Mouse (Mus musculus) heart, embryonic 12.5 days (tissue): ENCODE measurements around the gene Olfr653. TPM values are rescaled to one million over a fixed set of nuclear protein-coding genes. Genes with fewer than 3 reads are reported as not detected.

Source experiments
- ATAC-seq: fragments of 200-750 bp; cut with Nextera tagmentation; 2 replicates; pipeline ENCODE4 v1.8.0; 2017; ENCODE audit warnings: moderate TSS enrichment, moderate library complexity; ENCODE audit not compliant: insufficient number of reproducible peaks, low FRiP score
- H3K27ac ChIP-seq: fragments of 300-500 bp; sonication (generic); 2 replicates; pipeline ENCODE4 v1.5.1; 2016; ENCODE audit warnings: mild to moderate bottlenecking, moderate library complexity; ENCODE audit not compliant: poor library complexity, severe bottlenecking
- H3K27me3 ChIP-seq: fragments of 300-500 bp; sonication (generic); replicated peaks from 2 replicates; pipeline ENCODE4 v1.6.1; 2016; ENCODE audit warnings: mild to moderate bottlenecking, moderate library complexity
- H3K36me3 ChIP-seq: fragments of 300-500 bp; sonication (generic); 2 replicates; pipeline ENCODE4 v1.6.1; 2016; ENCODE audit warnings: mild to moderate bottlenecking, moderate library complexity
- H3K4me1 ChIP-seq: fragments of 300-500 bp; sonication (generic); replicated peaks from 2 replicates; pipeline ENCODE4 v1.6.1; 2016; ENCODE audit warnings: mild to moderate bottlenecking
- H3K4me2 ChIP-seq: fragments of 300-500 bp; sonication (generic); 2 replicates; pipeline ENCODE4 v1.6.1; 2016; ENCODE audit warnings: mild to moderate bottlenecking, moderate library complexity
- H3K4me3 ChIP-seq: fragments of 300-500 bp; sonication (generic); 2 replicates; pipeline ENCODE4 v1.5.1; 2016; ENCODE audit warnings: mild to moderate bottlenecking
- H3K9ac ChIP-seq: fragments of 300-500 bp; sonication (generic); 2 replicates; pipeline ENCODE4 v1.6.1; 2016; ENCODE audit warnings: mild to moderate bottlenecking, moderate library complexity
- H3K9me3 ChIP-seq: fragments of 300-500 bp; sonication (generic); replicated peaks from 2 replicates; pipeline ENCODE4 v1.6.1; 2016; ENCODE audit warnings: mild to moderate bottlenecking, moderate library complexity
- WGBS: fragments of 180-500 bp; shearing (Covaris S2); methylation state at CpG from one replicate; pipeline ENCODE4 v1.1.7; 2016; 5-methylcytosine and 5-hydroxymethylcytosine counted together
- polyA plus RNA-seq: library from polyadenylated mRNA; unstranded; fragments of >200 nt; fragmentation: Nextera tagmentation; extraction: Ambion mirVana; gene quantifications from 2 replicates; pipeline ENCODE4 v1.2.1, GENCODE M21; 2016

The Olfr653 gene
- not detected in 2 replicates for polyA plus RNA-seq

DNA sequence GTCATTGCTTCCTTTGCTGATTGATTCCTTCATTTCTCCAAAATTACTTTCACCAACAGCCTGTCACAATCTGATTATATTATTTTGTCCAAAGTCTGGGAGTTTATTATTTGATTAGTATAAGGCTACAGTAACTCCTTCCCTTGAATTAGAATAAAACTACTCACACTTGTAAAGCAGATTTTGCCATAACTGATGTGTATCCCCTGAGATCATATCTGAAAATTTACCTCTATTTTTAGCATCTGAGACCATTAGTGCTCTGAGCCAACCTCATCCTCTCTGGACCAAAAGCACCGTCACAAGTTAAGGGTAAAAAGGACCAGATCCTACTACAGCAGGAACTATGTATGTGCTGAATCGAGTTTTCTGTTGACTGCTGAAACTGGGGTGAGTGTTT lies at the start of gene Olfr653:
Gene Olfr653, plus strand, starts transcription at position 301 of the 400 bp plus-strand sequence.
- Histone ChIP-seq H3K4me1 (no peaks in the 10 kb centered on the region), H3K4me3 (no peak within 1 kb of the TSS), H3K27me3 (no peaks in the 10 kb centered on the region), H3K36me3 (no peaks in the 10 kb centered on the region), H3K9me3 (no peaks in the 10 kb centered on the region), H3K27ac (no peak within 1 kb of the TSS), H3K4me2 (no peak within 1 kb of the TSS), H3K9ac (no peak within 1 kb of the TSS)
- WGBS: 44% methylated on average over 2 of the region's 2 CpGs
- no peak for ATAC-seq

DNA sequence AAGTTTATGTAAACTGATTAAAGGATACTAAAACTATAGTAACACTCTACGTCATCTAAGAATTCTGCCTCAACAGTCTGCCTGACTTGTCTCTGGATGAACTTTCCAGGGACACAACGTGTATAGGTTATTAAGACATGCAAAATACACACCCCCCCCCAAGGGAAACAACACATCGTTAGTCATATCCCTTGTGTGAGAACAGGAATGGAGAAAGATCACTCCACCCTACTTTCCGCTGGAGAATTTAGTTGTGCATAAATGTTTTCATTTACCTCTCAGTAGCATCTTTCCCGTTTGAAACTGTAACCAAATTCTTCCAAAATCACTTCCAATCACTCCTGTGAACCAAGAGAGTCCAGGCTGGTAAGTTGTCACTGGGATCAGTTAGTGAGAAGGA lies 27.3 kb upstream of the Olfr653 start, which contains the start of gene Olfr651:
Gene Olfr651, plus strand, starts transcription at position 301 of the 400 bp plus-strand sequence.
- 69% methylated on average over 5 of the region's 5 CpGs for WGBS
- no peaks in the 10 kb centered on the region for H3K36me3 ChIP-seq
- H3K4me3 ChIP-seq: no peak within 1 kb of the TSS
- ATAC-seq: no peak
- H3K9ac ChIP-seq: no peak within 1 kb of the TSS
- no peaks in the 10 kb centered on the region for H3K27me3 ChIP-seq
- no peaks in the 10 kb centered on the region for H3K4me1 ChIP-seq
- H3K4me2 ChIP-seq: no peak within 1 kb of the TSS
- H3K9me3 ChIP-seq: no peaks in the 10 kb centered on the region
- H3K27ac ChIP-seq: no peak within 1 kb of the TSS

DNA sequence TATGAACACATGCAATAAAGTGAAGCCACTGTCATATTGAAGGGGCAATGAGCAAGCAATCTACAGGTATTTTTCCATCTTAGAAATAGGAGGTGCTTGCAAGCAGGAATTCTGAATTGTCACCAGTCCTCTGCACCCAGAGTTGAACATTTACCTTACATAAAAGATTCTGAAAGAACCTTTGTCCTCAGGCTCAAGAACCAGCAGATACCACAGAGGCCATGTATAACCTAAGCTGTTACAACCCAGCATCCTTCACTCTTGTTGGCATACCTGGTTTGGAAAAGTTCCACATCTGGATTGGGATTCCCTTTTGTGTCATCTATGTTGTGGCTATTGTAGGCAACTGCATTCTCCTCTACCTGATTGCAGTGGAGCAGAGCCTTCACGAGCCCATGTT lies 24.4 kb upstream of the Olfr653 start:
- no peaks in the 10 kb centered on the region for H3K36me3 ChIP-seq
- H3K4me1 ChIP-seq: no peaks in the 10 kb centered on the region
- H3K9ac ChIP-seq: no peak overlapping the region
- no peak overlapping the region for H3K27ac ChIP-seq
- WGBS: 62% methylated on average over 1 of the region's 1 CpGs
- no peak for ATAC-seq
- H3K4me2 ChIP-seq: no peak overlapping the region
- H3K4me3 ChIP-seq: no peak overlapping the region
- no peaks in the 10 kb centered on the region for H3K9me3 ChIP-seq
- no peaks in the 10 kb centered on the region for H3K27me3 ChIP-seq

DNA sequence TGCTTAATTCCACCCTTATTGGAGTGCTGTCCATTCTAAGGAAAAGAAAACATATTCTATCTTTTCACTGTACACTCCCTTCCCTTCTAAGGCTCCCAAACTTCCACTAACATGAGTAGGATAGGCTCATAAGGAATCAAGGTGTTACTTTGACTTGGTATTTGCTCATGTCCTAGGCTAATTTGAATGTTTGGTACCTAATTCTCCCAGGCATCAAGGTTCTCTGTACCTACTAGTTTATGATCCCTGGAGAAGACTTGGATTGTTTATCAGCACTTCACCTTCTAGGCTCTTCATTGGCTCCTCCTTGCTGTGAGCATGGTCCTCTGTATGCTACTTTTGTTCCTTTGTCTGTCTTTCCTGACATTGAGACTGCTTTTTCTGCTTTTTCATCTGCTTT lies 16.5 kb upstream of the Olfr653 start, which contains the start of gene Olfr652:
Gene Olfr652, plus strand, starts transcription at position 301 of the 400 bp plus-strand sequence.
- Histone ChIP-seq H3K27ac (no peak within 1 kb of the TSS), H3K9me3 (no peaks in the 10 kb centered on the region), H3K4me2 (no peak within 1 kb of the TSS), H3K4me1 (no peaks in the 10 kb centered on the region), H3K4me3 (no peak within 1 kb of the TSS), H3K27me3 (no peaks in the 10 kb centered on the region), H3K36me3 (no peaks in the 10 kb centered on the region), H3K9ac (no peak within 1 kb of the TSS)
- no peak for ATAC-seq

DNA sequence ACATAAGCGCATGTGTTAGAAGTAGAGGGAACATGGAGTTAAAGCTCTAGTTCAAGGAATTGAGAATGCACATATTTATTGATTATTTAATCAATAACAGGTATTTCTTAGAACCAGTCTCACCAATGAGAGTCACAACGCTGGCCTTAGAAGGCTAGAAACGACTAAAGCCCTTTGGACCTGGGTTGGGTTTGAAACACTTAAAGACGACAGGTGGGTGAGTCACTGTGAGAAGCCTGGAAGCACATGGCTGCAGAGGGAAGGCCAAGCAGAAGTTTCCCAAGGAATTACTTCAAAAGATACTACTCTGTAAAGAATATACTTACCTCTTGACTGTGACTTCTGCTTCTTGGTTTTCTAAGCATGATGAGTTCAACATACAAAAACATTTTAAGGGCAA lies 3.7 kb downstream of the Olfr653 start:
- no peak overlapping the region for H3K4me2 ChIP-seq
- 83% methylated on average over 4 of the region's 4 CpGs for WGBS
- H3K27me3 ChIP-seq: no peaks in the 10 kb centered on the region
- no peak overlapping the region for H3K9ac ChIP-seq
- H3K4me1 ChIP-seq: no peaks in the 10 kb centered on the region
- H3K36me3 ChIP-seq: no peaks in the 10 kb centered on the region
- no peak for ATAC-seq
- no peak overlapping the region for H3K4me3 ChIP-seq
- H3K9me3 ChIP-seq: no peaks in the 10 kb centered on the region
- no peak overlapping the region for H3K27ac ChIP-seq

DNA sequence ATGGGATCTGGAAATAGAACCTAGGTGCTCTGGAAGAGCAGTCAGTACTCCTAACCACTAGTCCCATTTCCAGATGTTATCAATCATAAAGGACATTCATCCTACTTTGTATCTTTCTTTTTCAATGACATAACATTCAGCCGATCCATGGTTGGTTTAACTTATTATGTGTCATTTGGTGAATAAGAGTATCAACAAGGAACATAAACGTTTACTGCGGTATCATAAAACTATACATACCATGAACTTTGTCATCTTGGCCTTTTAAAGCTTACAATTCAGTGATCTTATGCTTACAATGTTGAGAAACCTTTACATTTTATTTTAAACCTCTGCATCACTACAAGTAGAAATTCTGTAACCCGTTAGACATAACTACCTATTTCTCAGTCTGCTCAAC lies 4.3 kb downstream of the Olfr653 start:
- no peaks in the 10 kb centered on the region for H3K4me1 ChIP-seq
- H3K4me3 ChIP-seq: no peak overlapping the region
- H3K36me3 ChIP-seq: no peaks in the 10 kb centered on the region
- H3K27ac ChIP-seq: no peak overlapping the region
- no peak for ATAC-seq
- no peak overlapping the region for H3K4me2 ChIP-seq
- H3K9ac ChIP-seq: no peak overlapping the region
- no peaks in the 10 kb centered on the region for H3K9me3 ChIP-seq
- no peaks in the 10 kb centered on the region for H3K27me3 ChIP-seq
- 79% methylated on average over 4 of the region's 4 CpGs for WGBS

DNA sequence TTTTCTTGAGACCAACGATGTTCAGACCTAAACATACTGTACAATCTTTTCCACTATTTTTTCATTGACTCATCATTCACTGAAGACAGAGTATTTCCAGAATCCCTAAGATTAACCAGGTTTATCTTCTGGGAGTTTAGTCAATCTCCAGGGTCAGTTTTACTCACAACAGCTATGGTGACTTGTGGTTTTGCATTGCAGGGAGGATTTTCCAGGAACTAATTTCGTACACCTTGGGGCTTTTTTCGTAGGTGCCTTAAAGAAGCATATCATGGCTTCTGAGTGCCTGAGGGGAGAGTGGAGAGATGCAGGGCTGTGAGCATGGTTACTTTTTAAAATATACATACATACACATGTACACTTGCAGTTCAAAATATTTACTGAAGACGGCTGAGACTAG lies 9.6 kb downstream of the Olfr653 start, which contains the start of gene Olfr654:
Gene Olfr654, plus strand, starts transcription at position 301 of the 400 bp plus-strand sequence.
- ATAC-seq: no peak
- H3K9me3 ChIP-seq: 0 out of 2 replicates have a peak, but pooled peaks cover 3% of the 10 kb centered on the region
- H3K4me1 ChIP-seq: no peaks in the 10 kb centered on the region
- H3K4me3 ChIP-seq: no peak within 1 kb of the TSS
- H3K36me3 ChIP-seq: no peaks in the 10 kb centered on the region
- H3K9ac ChIP-seq: no peak within 1 kb of the TSS
- H3K4me2 ChIP-seq: no peak within 1 kb of the TSS
- whole genome bisulfite sequencing: 74% methylated on average over 4 of the region's 4 CpGs
- H3K27me3 ChIP-seq: no peaks in the 10 kb centered on the region; the same call in 1 of the 2 replicates
- no peak within 1 kb of the TSS for H3K27ac ChIP-seq

DNA sequence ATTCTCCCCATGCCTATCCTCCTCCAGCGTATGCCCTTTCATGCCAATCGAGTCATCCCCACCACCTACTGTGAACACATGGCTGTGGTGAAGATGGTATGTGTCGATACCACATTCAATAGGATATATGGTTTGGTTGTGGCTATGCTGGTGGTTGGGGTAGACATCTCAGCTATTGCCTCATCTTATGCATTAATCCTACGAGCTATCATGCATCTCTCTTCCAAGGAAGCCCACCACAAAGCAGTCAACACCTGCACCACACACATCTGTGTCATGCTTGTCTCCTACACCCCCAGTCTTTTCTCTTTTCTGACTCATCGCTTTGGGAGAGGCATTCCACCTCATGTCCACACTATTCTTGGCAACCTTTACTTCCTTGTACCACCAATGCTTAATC lies 11.2 kb downstream of the Olfr653 start:
- Histone ChIP-seq H3K27ac (no peak overlapping the region), H3K4me2 (no peak overlapping the region), H3K4me1 (no peaks in the 10 kb centered on the region), H3K27me3 (no peaks in the 10 kb centered on the region; the same call in 1 of the 2 replicates), H3K9ac (no peak overlapping the region), H3K36me3 (no peaks in the 10 kb centered on the region), H3K9me3 (0 out of 2 replicates have a peak, but pooled peaks cover 3% of the 10 kb centered on the region), H3K4me3 (no peak overlapping the region)
- no peak for ATAC-seq
- WGBS: 75% methylated on average over 5 of the region's 5 CpGs

DNA sequence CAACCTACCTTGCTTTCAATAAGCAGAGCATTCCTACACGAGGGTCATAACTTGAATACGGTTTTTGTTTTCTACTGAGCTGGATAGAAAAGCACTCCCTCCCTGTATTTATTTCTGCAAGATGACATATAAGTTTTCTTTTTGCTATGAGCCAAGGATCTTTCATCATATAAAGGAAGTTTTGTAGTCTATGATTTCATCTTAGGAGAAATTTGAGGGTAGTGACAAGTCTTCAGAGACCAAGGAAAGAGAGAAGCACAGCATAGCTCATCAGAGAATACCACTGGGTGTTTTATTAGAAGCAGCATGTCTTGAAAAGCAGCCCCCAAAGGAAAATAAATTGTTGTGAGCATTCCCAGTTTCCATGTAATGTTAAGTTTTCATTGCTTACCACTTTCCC lies 24.6 kb downstream of the Olfr653 start, which contains the start of gene Olfr655:
Gene Olfr655, minus strand, starts transcription at position 101 of the 400 bp plus-strand sequence.
- H3K36me3 ChIP-seq: no peaks in the 10 kb centered on the region
- no peak within 1 kb of the TSS for H3K4me3 ChIP-seq
- ATAC-seq: no peak
- no peak within 1 kb of the TSS for H3K4me2 ChIP-seq
- no peaks in the 10 kb centered on the region for H3K4me1 ChIP-seq
- H3K9me3 ChIP-seq: no peaks in the 10 kb centered on the region
- H3K9ac ChIP-seq: no peak within 1 kb of the TSS
- WGBS: 78% methylated on average over 2 of the region's 2 CpGs
- H3K27me3 ChIP-seq: no peaks in the 10 kb centered on the region
- H3K27ac ChIP-seq: no peak within 1 kb of the TSS

DNA sequence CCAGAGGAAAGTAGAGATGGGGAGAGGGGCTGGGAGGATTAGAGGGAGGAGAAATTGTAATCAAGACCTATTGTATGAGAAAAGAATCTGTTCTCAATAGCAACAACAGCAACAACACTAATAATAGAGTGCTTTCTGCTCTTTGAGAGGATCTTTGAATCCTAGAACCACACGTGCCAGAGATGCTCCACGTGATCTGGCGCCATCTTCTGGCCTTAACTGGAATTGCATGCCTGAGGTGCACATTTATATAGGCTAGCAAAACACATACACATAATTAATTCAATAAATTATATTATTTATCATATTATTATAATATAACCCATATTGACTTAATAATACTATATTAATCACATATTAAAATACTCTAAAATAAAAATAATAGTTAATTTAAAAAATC lies 26.1 kb downstream of the Olfr653 start:
- WGBS: 1% methylated on average over 3 of the region's 3 CpGs
- no peaks in the 10 kb centered on the region for H3K9me3 ChIP-seq
- no peaks in the 10 kb centered on the region for H3K27me3 ChIP-seq
- H3K4me3 ChIP-seq: no peak overlapping the region
- no peak for ATAC-seq
- no peak overlapping the region for H3K27ac ChIP-seq
- no peak overlapping the region for H3K9ac ChIP-seq
- H3K36me3 ChIP-seq: no peaks in the 10 kb centered on the region
- no peaks in the 10 kb centered on the region for H3K4me1 ChIP-seq
- H3K4me2 ChIP-seq: no peak overlapping the region

DNA sequence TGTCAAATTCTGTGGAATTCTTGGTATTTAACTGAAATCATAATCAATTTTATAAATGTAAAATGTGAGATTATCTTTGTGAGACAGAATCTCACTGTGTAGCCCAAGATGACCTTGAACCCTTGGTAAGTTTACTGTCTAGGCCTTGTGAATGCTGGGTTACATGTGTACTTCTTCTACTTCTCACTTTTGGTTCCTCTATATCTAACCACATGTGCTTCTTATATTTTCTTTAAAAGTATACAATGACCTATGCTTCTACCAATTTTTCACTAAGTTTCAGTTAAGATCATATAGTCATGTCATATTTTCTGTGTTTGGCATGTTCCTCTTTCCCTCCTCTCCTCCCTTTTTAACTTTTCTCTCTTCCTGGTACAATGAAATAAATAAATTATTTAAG lies 27.6 kb downstream of the Olfr653 start:
- H3K4me1 ChIP-seq: no peaks in the 10 kb centered on the region
- ATAC-seq: no peak
- H3K9me3 ChIP-seq: no peaks in the 10 kb centered on the region
- H3K36me3 ChIP-seq: no peaks in the 10 kb centered on the region
- no peaks in the 10 kb centered on the region for H3K27me3 ChIP-seq
- no peak overlapping the region for H3K4me3 ChIP-seq
- no peak overlapping the region for H3K27ac ChIP-seq
- no peak overlapping the region for H3K9ac ChIP-seq
- no peak overlapping the region for H3K4me2 ChIP-seq

DNA sequence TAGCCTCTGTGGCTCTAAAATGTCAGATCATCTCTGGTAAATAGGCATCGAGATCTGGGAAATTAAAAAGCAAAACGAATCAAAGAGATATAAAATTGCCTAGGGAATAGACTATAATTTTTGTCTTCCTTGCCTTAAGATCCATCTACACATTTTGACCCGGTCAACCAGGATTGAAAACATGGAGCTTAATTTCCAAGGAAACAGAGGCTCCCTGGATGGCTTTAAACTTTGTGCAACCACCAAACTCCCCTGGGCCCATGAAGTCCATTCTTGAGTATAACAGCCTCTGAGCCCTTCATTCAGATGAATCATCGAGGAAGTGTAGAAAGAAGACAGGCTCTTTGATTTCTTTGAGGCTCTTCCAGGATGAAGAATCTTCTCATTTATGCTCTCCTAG lies 36.5 kb downstream of the Olfr653 start, which contains the start of gene Olfr656:
Gene Olfr656, plus strand, starts transcription at position 301 of the 400 bp plus-strand sequence.
- H3K4me3 ChIP-seq: no peak within 1 kb of the TSS
- no peak for ATAC-seq
- no peak within 1 kb of the TSS for H3K9ac ChIP-seq
- no peaks in the 10 kb centered on the region for H3K4me1 ChIP-seq
- H3K36me3 ChIP-seq: no peaks in the 10 kb centered on the region
- no peaks in the 10 kb centered on the region for H3K27me3 ChIP-seq
- 0 out of 2 replicates have a peak, but pooled peaks cover 5% of the 10 kb centered on the region for H3K9me3 ChIP-seq
- H3K4me2 ChIP-seq: no peak within 1 kb of the TSS
- no peak within 1 kb of the TSS for H3K27ac ChIP-seq
- WGBS: 73% methylated on average over 4 of the region's 4 CpGs
